Mouse (Mus musculus) cerebellum, adult 11 months (tissue): ENCODE measurements around the gene Vmn2r91.
"Not testable (repeated sequence)": the region's sequence is repeated elsewhere in the genome, so short reads cannot be mapped to it uniquely, and the experiment has no call there.

ENCODE experiments used
- DNase-seq: peaks from one replicate; pipeline ENCODE4 v3.0.0; 2022

The Vmn2r91 gene

GRCm38 (mm10) chr17:18084716-18085115, at the start of gene Vmn2r91:
Gene Vmn2r91 (plus strand): TSS chr17:18085016.
- not testable (repeated sequence) for DNase-seq

GRCm38 (mm10) chr17:18049124-18049523, 35.7 kb upstream of the Vmn2r91 start, which contains the start of gene Vmn2r124:
Gene Vmn2r124 (plus strand): TSS chr17:18049424.
- no peak for DNase-seq

- not testable (repeated sequence) for DNase-seq
These were observed 10.8 kb downstream of the Vmn2r91 start for GRCm38 (mm10) chr17:18095626-18096025.

GRCm38 (mm10) chr17:18102265-18102664, 17.4 kb downstream of the Vmn2r91 start:
- DNase-seq = not testable (repeated sequence)

- not testable (repeated sequence) for DNase-seq
These were observed 66.8 kb downstream of the Vmn2r91 start, which contains the start of gene Vmn2r92 for GRCm38 (mm10) chr17:18151587-18151986. Gene Vmn2r92 (plus strand): TSS chr17:18151887.

- not testable (repeated sequence) for DNase-seq
These were observed 76.4 kb downstream of the Vmn2r91 start for GRCm38 (mm10) chr17:18161194-18161593.
